Mouse (Mus musculus) layer of hippocampus, adult 9-11 months (tissue): ENCODE results near the gene Kmt5a.

Experiments
- DNase-seq: peaks from one replicate; pipeline ENCODE4 v3.0.0; 2022

Gene Kmt5a

GRCm38 (mm10) chr5:124439447-124440093 is at the start of gene Kmt5a:
Gene Kmt5a, plus strand, starts transcription at chr5:124439930.
- peak; percentile 97 for DNase-seq

GRCm38 (mm10) chr5:124392412-124392811 is 47.3 kb upstream of the Kmt5a start:
- no peak for DNase-seq

DNA sequence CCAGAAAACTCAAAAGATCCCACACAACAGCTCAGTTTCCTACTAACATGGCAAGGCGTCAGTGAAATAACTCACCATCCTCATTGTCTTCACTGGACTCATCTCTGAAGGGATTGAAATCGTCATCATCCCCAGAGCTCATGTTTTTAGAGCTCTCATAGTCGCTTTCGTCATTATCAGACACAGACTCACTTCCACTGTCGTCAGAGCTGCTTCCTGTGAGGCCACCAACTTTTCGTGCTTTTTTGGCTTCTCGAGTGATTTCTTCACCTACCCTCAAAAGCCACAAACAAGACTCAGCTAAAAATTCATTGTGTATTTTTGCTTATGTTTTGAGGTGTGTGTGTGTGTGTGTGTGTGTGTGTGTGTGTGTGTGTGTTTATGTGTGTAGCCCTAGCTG is 46.0 kb upstream of the Kmt5a start:
- no peak for DNase-seq

DNA sequence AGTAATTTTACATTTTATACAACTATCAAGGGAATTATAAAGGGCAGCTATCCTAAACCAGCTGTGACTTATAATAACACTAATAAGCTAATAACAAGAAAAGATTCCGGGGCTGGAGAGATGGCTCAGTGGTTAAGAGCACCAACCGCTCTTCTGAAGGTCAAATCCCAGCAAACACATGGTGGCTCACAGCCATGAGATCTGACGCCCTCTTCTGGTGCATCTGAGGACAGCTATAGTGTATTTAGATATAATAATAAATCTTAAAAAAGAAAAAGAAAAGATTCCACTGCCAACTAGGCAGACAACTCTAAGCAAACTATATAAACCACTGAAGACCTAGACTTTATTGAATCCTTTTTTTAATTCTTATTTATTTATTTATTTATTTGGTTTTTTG is 28.9 kb upstream of the Kmt5a start:
- no peak for DNase-seq

DNA sequence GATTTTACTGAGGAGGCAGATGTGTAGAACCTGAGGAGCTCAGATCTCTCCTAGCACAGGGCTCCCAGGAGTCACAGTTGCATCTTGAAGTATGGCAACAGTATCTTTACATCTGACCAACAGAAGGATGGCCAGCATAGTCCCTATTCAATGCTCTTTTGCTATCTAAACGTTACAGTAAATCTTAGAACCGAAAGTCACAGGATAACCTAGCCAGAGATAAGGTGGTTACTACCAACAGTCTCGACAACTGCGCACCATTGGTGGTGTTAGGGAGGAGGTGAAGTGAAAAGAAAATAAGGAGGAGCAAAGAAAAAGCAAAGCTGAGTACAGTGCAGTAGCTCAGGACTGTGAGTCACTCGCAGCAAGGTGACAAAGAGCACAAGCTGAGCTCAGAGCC is 27.6 kb upstream of the Kmt5a start:
- no peak for DNase-seq

DNA sequence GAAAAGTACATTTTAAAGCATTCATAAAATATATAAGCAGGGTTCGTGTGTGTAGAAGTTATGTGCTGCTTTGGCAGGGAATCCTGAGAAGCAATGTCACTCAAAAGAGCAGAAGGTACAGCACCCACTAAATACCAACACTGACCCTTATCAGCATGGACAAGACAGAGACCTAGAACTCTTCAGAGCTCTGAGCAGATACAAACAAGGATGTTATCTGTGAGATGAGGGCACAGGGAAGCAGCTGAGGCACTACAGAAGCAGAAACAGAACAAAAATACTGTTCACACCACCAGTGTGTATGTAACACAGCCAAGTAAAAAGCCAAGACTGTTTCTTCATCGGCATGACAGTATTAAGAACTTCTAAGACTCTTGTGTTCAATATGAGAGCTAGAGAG is 20.8 kb upstream of the Kmt5a start:
- no peak for DNase-seq

GRCm38 (mm10) chr5:124421786-124422185 is 17.9 kb upstream of the Kmt5a start:
- DNase-seq = no peak

- DNase-seq = no peak
Observed at GRCm38 (mm10) chr5:124424200-124424722, 15.5 kb upstream of the Kmt5a start.

DNA sequence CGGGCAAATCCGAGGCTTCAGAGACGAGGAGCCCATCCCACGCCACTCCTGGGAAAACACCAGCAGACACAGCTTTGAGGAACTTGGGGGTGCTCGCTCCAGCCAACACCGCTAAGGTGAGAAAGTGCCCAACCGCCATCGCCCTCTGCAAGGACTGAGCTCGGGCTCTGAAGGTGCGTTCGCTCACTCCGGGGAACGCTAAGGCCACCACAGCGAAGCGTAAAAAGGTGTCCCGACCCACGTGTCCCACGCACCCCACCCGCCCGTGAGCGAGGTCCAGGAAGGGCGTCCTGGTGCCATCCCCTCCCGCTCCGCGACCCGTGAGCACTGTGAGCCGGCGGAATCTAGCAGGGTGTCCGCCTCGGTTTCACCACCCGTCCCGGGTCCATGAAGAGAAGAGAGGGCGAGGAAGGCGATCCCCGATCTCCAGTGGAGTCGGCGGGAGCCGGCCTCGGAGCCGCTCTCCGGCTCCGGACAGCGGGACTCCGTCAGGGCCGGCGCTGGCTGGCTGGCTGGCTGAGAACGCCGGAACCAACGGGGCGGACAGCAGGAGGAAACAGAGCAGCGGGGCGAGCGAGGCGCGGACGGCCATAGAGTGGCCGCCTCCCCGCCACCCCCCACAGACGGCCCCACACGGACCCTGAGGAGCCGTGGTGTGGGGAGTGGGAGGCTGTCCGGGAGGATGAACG is 14.9 kb upstream of the Kmt5a start:
- DNase-seq = no peak

DNA sequence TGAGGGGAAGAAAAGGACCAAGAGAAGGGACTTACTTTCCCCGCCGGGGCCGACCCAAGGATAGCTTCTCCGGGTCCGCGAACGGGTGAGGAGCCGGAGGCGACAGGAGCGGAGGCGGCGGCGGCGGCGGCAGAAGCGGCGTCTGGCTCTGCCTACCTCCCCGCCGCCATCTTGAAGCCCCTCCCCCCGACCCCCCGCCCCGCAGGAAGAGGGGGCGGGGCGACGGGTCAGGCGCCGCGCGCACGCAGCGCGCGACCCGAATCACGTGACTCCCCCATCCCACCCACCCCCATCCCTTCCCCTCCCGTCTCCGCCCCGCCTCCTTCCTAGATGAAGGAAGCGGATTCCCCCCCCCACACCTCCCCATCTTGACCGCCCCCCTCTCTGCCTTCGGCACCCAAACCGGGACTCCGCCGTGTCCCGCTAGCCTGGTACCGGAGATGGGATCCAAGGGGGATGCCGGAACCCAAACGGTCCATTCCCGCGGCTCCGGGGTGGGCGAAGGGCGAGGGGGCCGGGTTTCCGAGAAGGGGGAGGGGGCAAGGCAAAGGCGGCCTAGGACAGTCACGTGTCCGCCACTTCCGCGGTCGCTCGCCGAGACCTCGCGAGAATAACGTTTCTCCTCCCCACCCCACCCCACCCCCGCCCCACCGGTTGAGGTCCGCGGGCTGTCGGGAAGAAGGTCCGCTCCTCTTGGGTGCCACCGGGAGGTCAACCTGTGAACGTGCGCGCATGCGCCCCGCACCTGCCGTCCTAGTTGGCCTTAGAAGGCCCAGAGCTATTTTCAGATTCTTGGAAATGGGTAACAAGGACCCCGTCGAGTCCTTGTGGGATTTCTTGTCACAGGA is 14.1 kb upstream of the Kmt5a start, which contains the start of gene Sbno1:
Gene Sbno1, minus strand, starts transcription at position 590 of the 848 bp plus-strand sequence.
- DNase-seq = peak; percentile 95

DNA sequence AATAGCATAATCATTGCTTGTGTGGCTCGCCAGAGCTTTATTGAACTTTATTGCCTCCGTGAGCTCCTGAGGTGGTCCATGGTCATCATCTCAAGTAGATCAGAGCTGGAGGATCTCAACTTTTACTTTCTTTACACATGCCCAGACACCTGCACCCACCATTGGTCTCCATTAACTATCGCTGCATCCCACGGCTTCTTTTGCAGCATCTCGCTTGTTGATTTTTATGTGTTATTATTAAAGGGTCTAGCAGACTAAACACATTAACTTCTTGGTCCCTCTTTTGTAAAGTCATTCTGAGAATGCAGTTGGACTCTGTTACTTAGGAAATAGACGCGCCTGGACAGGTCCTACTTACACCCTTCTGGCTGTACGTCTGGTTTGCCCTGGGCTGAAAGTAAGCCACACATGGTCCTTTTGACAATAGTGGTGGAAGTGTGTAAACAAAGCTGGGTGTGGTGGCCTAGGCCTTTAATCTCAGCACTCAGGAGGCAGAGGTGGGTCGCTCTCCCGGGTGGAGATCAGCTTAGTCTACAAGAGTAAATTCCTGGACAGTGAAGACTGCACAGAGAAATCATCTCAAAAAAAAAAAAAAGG is 13.2 kb upstream of the Kmt5a start:
- DNase-seq = no peak

DNA sequence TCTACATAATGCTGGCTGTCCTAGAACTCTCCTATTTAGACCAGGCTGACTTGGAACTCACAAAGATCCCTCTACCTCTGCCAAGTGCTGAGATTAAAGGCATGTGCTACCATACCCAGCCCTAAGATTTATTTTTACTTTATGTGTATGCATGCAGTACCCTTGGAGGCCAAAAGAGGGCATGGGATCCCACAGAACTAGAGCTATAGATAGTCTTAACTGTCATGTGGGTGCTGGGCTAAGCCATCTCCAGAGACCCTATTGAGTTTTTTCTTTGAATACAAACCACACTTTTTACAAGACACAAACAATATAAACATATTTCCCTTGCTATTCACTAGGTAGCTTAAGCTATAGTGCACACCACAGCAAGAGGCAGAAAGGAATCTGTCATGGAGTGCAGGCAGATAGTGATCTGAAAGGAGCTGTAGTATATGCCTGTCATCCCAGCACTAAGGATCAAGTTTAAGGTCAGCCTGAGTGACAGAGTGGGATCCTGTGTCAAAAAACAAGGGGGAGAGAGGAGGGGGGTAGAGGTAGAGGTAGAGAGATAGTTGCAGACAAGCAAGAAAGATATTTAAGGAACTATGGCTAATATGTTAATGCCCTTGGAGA is 7.2 kb upstream of the Kmt5a start:
- DNase-seq = peak; percentile 78

GRCm38 (mm10) chr5:124433048-124433447 is 6.7 kb upstream of the Kmt5a start:
- DNase-seq = no peak

- DNase-seq = no peak
Observed at GRCm38 (mm10) chr5:124438229-124438628, 1.5 kb upstream of the Kmt5a start.

DNA sequence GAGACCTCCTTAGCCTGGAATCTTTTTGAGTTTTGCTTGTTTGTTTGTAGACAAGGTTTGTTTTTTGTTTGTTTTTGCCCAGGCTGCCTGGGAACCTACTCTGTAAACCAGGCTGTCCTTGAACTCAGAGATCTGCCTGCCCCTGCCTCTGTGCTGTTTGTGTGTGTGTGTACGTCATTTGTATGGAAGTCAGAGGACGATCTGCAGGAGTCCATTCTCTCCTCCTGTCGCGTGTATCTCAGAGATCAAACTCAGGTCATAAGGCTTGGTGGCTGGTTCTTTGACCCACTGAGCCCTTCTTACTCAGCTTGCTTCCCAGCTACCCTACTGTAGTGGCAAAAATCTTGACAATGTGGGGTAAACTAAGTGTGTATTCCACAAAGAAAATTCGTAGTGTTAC is 984 bp upstream of the Kmt5a start:
- no peak for DNase-seq

DNA sequence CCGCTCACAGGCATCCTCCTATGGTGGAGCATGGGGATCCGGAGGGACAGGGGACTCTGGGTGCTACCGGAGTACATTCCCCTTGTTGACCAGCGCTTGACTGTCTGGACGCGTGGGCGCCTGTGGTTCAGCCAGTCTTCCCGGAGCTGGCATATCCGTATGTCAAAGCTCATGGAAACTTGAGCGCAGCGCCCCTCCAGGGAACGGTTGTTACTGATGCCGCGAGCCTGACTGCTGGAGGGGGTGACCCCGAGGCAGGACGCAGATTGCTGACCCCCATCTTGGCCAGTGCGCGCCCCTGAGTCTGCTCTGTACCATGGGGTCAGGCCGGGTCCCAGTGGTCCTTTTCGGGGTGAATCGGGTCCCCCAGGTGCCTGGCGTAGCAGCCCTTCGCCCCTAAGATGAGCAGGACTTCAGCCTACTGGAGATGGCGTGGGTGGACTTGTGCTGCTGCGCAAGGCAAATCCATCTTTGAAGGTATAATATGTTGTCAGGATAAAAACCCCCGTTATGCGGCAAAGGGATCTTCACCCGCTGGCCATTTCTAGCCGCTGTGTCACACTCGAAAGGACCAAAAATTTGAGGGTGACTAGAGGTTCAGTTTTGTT is 468 bp downstream of the Kmt5a start:
- no peak for DNase-seq

GRCm38 (mm10) chr5:124442628-124443027 is 2.9 kb downstream of the Kmt5a start:
- no peak for DNase-seq

DNA sequence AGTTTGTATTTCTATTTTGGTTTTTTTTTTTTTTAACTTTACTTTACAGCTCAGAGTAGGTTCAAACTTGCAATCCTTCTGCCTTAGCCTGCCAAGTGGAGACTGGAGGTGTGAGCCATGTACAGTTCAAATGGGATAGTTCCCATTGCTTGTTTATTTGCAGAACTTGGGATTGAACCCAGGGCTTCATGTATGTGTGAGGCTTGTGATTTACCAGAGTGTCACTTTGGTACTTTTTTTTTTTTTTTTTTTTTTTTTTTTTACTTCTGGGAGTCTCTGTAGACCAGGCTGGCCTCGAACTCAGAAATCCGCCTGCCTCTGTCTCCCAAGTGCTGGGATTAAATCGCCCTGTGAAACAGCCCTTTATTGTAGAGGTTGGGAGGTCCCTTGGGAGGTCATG is 4.5 kb downstream of the Kmt5a start:
- no peak for DNase-seq

- DNase-seq = peak; percentile 73
Observed at GRCm38 (mm10) chr5:124444661-124445561, 5.2 kb downstream of the Kmt5a start.

GRCm38 (mm10) chr5:124445621-124446293 is 6.0 kb downstream of the Kmt5a start:
- DNase-seq = no peak
